Mouse (Mus musculus) erythroblast, embryonic 14.5 days (primary cell): ENCODE data around the gene Mepe. TPM values are rescaled to one million over a fixed set of nuclear protein-coding genes. Genes with fewer than 3 reads are reported as not detected.

Experiments used
- H3K27me3 ChIP-seq: 2 replicates; pipeline ENCODE4 v1.6.1; 2012; ENCODE audit warnings: inconsistent platforms; ENCODE audit not compliant: control insufficient read depth
- H3K36me3 ChIP-seq: 2 replicates; pipeline ENCODE4 v1.6.1; 2012; ENCODE audit warnings: mild to moderate bottlenecking, inconsistent platforms; ENCODE audit not compliant: control insufficient read depth
- H3K4me1 ChIP-seq: 2 replicates; pipeline ENCODE4 v1.6.1; 2012; ENCODE audit warnings: inconsistent platforms; ENCODE audit not compliant: control insufficient read depth
- H3K4me3 ChIP-seq: replicated peaks from 2 replicates; pipeline ENCODE3; 2012; ENCODE audit warnings: moderate library complexity, mild to moderate bottlenecking, inconsistent platforms
- H3K9me3 ChIP-seq: 2 replicates; pipeline ENCODE4 v1.6.1; 2012; ENCODE audit warnings: low read length, inconsistent platforms, mixed read lengths; ENCODE audit not compliant: control insufficient read depth
- GATA1 ChIP-seq: IDR thresholded peaks from 2 replicates; pipeline ENCODE4 v1.6.1; 2012; ENCODE audit warnings: low read length, inconsistent platforms, mixed read lengths
- TAL1 ChIP-seq: IDR thresholded peaks from 3 replicates; pipeline ENCODE4 v1.6.1; 2012; ENCODE audit warnings: low read length, inconsistent platforms, mixed read lengths
- polyA plus RNA-seq: library from polyadenylated mRNA; stranded (reverse); fragments of >175 nt; gene quantifications from 2 replicates; pipeline ENCODE4 v1.2.3, GENCODE M21; 2012

The Mepe gene
- polyA plus RNA-seq, 1 experiment: not detected

DNA sequence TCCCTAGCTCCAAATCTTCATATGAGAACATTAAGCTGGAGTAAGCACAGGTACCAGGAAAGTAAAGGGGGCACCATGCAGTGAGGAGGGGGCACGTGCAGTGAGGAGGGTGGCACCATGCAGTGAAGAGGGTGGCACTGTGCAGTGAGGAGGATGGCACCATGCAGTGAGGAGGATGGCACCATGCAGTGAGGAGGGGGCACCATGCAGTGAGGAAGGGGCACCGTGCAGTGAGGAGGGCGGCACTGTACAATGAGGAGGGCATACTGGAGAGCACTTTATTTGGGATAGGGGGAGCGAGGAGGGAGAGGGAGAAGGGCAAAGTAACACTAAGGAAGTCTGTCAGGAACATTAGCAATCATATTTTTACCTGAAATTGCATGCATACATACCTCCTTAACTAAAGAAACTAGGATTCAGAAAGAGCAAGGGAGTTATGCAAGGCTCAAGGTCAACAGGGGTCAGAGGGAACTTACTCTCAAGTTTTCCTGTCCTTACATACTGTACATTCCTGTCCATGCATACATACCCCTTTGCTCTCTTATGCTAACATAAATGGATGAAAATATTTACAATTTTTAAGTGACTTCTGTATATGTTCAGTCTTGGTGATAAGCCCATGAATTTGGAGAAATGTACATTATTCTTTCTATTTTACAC, 48.6 kb downstream of the Mepe start:
- no peak overlapping the region for H3K4me3 ChIP-seq
- H3K4me1 ChIP-seq: no peaks in the 10 kb centered on the region

DNA sequence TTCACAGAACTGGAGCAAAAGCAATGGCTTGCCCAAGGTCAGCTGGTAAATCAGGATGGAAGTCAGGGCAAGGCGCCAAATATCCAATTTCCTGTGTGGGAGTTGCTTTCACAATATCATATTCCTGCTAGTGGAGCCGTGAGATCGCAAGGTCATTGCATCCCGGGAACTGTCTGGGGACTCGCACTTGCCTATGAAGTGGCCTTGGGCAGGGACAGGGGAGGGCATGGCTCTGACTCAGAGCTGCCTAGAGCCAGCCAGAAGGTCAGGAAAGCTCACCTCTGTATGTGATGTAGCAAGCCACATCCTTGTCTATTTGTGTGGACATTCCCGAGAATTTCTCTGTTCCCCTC, 49.2 kb downstream of the Mepe start:
- Histone ChIP-seq H3K36me3 (no peaks in the 10 kb centered on the region), H3K27me3 (no peaks in the 10 kb centered on the region), H3K9me3 (peaks cover 16% of the 10 kb centered on the region), H3K4me3 (no peak overlapping the region), H3K4me1 (no peaks in the 10 kb centered on the region)
- no peak for TF ChIP-seq TAL1
- no peak for TF ChIP-seq GATA1

More for the DNA sequence above, 48.6 kb downstream of the Mepe start:
- TF ChIP-seq GATA1: no peak
- Histone ChIP-seq H3K9me3 (peaks cover 18% of the 10 kb centered on the region), H3K36me3 (no peaks in the 10 kb centered on the region), H3K27me3 (no peaks in the 10 kb centered on the region)

DNA sequence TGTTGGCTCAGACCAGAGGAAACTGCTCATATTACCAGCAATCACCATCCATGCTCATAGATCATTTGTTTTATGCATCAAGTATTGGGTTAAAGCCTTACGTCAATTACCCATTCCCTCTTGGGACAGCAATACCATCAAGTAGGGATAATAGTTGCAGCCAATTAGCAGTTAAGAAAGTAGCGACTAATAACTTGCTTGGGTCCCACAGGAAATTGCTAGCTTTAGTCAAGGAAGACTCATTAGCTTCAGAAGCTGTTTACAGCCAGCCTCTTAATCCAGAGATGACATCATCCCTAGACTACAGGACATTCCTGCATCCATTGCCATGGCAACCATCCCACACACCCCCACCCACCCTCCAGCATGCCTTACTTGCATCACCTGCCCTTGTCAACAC, 50.0 kb downstream of the Mepe start:
- TF ChIP-seq TAL1: no peak
- no peak for TF ChIP-seq GATA1
- Histone ChIP-seq H3K4me1 (no peaks in the 10 kb centered on the region), H3K27me3 (no peaks in the 10 kb centered on the region), H3K4me3 (no peak overlapping the region), H3K36me3 (no peaks in the 10 kb centered on the region), H3K9me3 (peaks cover 13% of the 10 kb centered on the region)

DNA sequence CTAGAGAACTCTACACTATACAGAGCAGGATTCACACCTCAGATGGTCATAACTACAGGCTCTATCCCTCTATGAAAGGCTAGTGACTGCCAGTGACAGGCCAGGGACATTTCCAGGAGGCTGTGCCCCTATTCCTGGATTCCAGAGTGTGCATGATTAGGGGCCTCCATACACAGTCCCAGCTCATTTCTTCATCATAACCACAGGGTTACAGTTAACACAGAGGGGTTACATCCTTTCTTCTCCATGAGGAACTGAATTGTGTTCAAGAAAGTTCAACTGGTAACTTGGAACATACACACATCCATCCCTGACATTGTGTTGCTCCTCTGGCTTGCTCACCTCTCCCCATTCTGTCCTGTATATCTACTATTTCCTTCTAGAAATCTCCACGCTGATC, 51.8 kb downstream of the Mepe start:
- Histone ChIP-seq H3K4me1 (no peaks in the 10 kb centered on the region), H3K4me3 (no peak overlapping the region), H3K36me3 (no peaks in the 10 kb centered on the region), H3K27me3 (no peaks in the 10 kb centered on the region), H3K9me3 (peaks cover 11% of the 10 kb centered on the region)
- no peak for TF ChIP-seq TAL1
- TF ChIP-seq GATA1: no peak

DNA sequence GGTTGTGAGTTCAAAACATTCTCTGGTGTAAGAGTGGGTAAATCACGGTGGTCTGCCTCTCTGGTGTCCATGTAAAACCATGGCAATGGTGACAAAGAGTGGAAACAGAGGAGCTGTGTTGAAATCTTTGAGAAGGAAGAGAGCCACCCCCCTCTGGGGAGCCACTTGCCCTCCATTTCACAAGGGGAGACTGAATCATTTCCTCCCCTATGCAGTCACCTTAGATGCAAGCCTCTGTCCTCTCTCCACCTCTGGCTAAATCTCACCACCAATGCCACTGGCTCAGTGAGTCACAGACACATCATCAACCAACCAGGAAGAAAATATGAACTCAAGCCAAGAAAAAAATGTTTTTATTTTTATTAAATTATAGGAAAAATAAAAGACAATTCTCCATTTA, 55.4 kb downstream of the Mepe start:
- TF ChIP-seq GATA1 (no peak), TAL1 (no peak)
- Histone ChIP-seq H3K27me3 (no peaks in the 10 kb centered on the region), H3K4me1 (no peaks in the 10 kb centered on the region)

DNA sequence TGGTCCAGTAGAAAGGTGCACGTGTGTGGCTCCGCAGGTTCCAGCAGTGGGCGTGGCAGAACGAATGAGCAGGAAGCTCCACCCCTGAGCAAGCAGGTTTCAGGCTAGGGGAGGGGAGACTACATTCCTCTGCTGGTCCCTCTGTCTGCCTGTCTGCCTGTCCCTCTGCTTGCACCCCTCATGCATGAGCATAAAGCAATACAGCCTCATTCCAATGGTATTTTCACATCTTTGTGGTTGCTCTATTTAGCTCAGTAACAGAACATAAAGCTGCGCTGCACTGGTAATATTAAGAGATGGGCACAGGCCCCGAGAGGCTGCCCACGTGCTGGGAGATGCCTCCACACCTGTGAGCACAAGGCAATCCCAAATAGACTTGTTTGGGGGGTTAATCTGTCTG, 56.5 kb downstream of the Mepe start:
- Histone ChIP-seq H3K4me1 (no peaks in the 10 kb centered on the region), H3K36me3 (no peaks in the 10 kb centered on the region), H3K9me3 (peaks cover 15% of the 10 kb centered on the region), H3K27me3 (no peaks in the 10 kb centered on the region), H3K4me3 (no peak overlapping the region)
- TF ChIP-seq TAL1: no peak
- TF ChIP-seq GATA1: no peak

More for the DNA sequence above, 55.4 kb downstream of the Mepe start:
- H3K9me3 ChIP-seq: peaks cover 10% of the 10 kb centered on the region
- no peaks in the 10 kb centered on the region for H3K36me3 ChIP-seq
- no peak overlapping the region for H3K4me3 ChIP-seq

DNA sequence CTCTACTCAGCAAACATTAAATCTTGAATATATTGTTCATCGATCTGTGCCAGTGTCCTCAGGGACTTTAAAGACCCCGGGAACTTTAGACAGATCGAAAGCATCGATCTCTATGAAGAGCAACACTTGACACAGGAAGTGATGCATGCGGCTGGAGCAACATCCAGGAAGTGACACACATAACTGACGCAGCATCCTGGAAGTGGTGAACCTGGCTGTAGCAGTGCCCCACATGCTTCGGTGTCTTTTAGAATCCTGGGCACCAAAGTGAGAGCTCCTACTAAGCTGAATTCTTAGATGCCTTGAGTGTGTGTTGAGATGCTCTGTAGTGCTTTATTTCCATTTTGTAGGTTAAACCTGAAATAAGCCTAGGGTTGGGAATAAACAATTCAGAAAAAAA, 59.4 kb downstream of the Mepe start:
- Histone ChIP-seq H3K4me1 (no peaks in the 10 kb centered on the region), H3K9me3 (peaks cover 13% of the 10 kb centered on the region), H3K27me3 (no peaks in the 10 kb centered on the region), H3K4me3 (no peak overlapping the region), H3K36me3 (no peaks in the 10 kb centered on the region)
- no peak for TF ChIP-seq TAL1
- TF ChIP-seq GATA1: no peak

DNA sequence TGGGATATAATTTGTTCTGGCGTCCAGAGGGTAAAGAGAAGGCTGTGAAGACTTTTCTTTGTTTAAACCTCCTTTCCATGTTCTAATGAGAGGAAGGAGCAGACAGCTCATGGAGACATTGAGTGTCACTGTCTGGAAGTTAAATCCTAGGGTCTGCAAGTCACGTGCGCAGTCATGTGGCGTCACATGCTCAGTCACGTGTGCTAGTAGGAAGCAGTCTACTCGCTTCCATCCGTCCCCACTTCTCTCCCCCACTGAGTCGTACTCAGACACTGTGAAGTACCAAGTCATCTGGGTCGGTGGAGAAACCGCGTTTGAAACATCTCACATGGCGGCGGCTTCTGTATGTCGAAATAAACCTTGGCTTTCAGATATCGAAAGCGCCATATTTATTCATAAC, 60.4 kb downstream of the Mepe start:
- Histone ChIP-seq H3K36me3 (no peaks in the 10 kb centered on the region), H3K27me3 (no peaks in the 10 kb centered on the region), H3K9me3 (peaks cover 13% of the 10 kb centered on the region), H3K4me3 (no peak overlapping the region), H3K4me1 (no peaks in the 10 kb centered on the region)
- TF ChIP-seq GATA1 (no peak), TAL1 (no peak)

DNA sequence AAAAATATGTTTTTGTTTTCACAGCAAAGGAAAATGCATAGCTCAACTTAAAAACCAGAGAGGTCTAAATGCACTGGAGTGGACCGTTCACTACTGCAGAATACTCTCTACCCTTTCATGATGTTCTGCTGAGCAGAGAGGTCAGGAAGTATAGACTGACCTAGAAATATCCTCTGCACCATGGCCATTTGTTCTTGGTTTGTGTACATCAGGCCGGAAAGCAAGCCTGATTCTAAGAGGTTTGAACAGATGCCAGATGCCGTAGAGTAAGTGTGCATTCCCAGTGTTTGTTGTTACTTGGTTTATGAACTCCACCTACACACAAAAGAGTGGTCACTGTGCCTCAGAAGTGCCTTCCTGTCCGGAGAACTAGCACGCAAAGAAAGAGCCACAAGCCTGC, 61.8 kb downstream of the Mepe start:
- Histone ChIP-seq H3K4me1 (no peaks in the 10 kb centered on the region), H3K36me3 (no peaks in the 10 kb centered on the region), H3K27me3 (no peaks in the 10 kb centered on the region), H3K9me3 (peaks cover 17% of the 10 kb centered on the region), H3K4me3 (no peak overlapping the region)
- TF ChIP-seq GATA1: no peak
- TF ChIP-seq TAL1: no peak

Other genes with a start within 250 kb of the Mepe start
- gene Gm17660, start 247.7 kb upstream of the Mepe start, polyA plus RNA-seq: not detected in 2 replicates
- not detected in 2 replicates for gene Sparcl1, start 211.6 kb upstream of the Mepe start, polyA plus RNA-seq
- not detected in 2 replicates for gene Dspp, start 154.6 kb upstream of the Mepe start, polyA plus RNA-seq
- not detected in 2 replicates for gene Dmp1, start 122.7 kb upstream of the Mepe start, polyA plus RNA-seq
- gene Ibsp, start 26.2 kb upstream of the Mepe start, polyA plus RNA-seq: not detected in 2 replicates
- not detected in 2 replicates for gene Spp1, start 109.8 kb downstream of the Mepe start, polyA plus RNA-seq
- 0.02 TPM in 1 of 2 replicates, not detected in the other for gene Pkd2, start 134.1 kb downstream of the Mepe start, polyA plus RNA-seq
- gene BC005561, start 183.0 kb downstream of the Mepe start, polyA plus RNA-seq: 0.05 and 0.07 TPM in 2 replicates